Mouse (Mus musculus) right cerebral cortex, postnatal 10 days (tissue): ENCODE measurements around the gene Atp5d.

Experiments
- DNase-seq, 2 experiments: peaks; one replicate each; pipeline ENCODE4 v3.0.0; 2021; ENCODE audit warnings: low spot score in 2 of 2

The Atp5d gene

GRCm38 (mm10) chr10:80138553-80139438, at the start of gene Atp5d:
TSS of gene Atp5d (plus strand) at chr10:80138632.
- DNase-seq, result peak; percentile 83 to 86

GRCm38 (mm10) chr10:80089146-80089545, 49.3 kb upstream of the Atp5d start:
- DNase-seq, result no peak

- no peak for DNase-seq
These were observed 46.9 kb upstream of the Atp5d start for GRCm38 (mm10) chr10:80091527-80091926.

- no peak for DNase-seq
These were observed 45.7 kb upstream of the Atp5d start for GRCm38 (mm10) chr10:80092690-80093089.

DNA sequence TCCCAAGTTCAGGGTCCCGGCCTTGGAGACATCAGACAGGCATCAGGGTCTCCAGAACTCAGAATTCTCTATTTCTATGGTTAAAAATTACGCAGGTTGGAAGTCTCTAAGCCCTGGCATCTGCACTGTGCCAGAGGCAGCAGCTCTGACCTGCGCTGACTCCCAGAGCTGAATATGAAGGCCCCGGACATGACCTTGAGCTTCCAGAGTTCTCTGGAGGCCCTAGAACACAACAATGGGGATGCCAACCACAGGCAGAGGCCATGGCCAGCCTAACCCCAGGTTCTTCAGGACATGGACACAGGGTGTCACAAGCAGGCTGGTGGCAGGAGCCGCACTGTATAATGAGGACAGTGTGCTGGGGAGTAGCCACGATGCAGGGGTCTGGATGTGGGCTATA, 44.3 kb upstream of the Atp5d start:
- DNase-seq, result no peak

GRCm38 (mm10) chr10:80094684-80095083, 43.7 kb upstream of the Atp5d start:
- DNase-seq, result no peak

DNA sequence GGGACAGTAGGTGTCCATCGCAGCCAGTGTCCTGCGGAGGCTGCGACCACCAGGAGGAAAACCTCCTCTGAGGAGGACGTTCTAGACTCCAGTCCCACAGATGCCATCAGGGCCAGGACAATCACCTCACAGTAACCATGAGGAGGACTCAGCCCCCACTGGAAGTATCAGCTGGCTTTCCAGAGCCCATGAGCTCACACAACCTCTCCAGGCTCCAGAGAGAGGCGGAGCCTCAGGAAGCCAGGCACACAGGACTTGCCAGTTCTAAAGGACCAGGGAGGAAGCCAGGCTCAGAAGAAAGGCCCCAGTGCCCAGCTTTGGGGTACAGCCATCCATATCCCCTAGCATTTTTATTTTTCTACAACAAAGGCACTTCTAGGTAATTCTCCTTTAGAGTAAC, 42.9 kb upstream of the Atp5d start:
- DNase-seq, result no peak

- DNase-seq, result no peak
These were observed 41.2 kb upstream of the Atp5d start for GRCm38 (mm10) chr10:80097275-80097674.

DNA sequence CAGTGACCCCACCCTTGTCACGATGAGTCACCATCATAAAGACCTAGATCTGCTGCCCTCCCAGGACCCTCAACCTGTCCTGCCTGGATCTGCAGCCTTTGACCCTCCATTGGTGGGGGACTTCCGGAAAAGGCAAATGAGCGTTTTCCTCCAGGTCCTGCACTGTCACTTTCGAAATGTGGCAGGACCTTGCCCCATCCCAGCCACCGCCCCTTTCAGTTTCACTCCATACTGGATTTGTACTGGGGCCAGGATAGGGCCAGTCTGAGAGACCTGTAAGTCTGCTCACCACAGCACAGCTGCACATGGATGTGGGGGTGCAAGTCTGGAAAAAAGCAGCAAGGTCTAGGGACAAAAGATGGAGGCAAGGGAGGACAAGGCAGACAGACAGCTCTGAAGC, 39.8 kb upstream of the Atp5d start:
- DNase-seq, result no peak

DNA sequence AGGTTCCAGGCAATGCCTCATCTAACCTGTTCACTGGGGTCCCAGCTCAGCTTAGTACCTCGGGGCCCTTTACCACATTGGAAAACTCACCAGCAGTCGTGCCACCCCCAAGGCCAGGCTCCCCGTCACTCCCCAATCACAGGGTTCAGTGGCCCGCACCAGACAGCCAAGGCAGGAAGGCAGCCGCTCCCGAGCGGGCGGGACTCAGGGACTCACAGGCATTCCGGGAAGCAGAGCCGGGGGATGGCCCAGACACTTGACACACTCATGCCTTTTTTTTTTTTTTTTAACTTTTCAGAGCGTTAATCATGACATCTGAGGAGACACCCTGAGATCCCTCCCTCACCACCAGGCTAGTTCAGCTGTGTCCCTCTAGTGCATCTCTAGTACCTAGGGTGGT, 37.5 kb upstream of the Atp5d start:
- DNase-seq, result no peak

DNA sequence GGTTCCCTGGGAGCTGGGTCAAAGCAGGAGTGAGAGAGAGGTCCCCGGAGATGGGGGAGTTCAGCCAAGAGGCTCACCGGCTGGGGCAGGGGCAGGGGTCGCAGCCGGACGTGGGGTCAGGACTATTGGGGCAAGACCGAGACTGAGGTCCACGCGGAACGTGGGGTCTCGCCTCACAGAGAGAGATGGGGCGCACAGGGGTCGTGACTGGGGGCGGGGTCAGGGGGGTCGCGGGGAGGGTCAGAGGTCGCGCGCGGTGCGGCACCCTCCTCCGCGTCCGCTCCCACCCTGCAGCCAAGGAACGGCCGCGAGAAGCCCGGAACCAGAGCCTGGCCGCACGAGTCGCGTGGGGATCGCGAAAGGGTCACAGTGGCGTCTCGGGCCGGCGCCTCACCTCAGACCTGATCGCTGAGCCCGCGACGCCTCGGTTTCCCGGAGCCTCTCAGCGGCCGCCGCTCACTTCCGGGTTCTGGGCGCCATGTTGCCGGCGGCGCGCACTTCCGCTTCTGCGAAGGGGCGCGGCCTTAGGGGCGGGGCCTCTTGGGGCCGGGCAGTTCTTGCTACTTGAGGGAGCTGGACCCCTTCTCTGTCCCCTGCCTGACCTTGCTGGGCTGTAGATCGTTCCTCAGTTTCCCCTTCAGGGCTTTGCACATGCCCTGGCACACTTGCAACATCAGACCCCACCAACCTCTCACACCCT, 36.1 kb upstream of the Atp5d start:
- peak; percentile 87 to 88 for DNase-seq

DNA sequence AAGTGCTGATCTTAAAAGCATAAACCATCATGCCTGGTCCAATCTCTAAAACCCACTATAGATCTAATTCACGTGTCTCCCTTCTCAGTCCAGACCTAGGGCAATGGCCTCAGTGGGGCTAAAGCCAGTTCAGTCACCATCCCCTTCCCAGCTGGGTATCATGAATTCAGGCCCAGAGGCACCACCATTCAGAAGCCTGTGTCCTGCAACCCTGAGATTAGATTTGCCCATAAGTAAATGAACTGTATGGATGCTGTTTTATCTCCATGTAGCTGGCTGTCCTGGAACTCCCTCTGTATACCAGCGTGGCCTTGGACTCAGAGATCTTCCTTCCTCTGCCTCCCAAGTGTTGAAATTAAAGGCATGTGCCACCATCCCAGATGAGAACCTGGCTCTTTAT, 35.4 kb upstream of the Atp5d start:
- DNase-seq, result no peak

- no peak for DNase-seq
These were observed 34.3 kb upstream of the Atp5d start for GRCm38 (mm10) chr10:80104181-80104580.

GRCm38 (mm10) chr10:80105460-80105859, 33.0 kb upstream of the Atp5d start, which contains the start of gene Sbno2:
TSS of gene Sbno2 (minus strand) at chr10:80105571.
- DNase-seq, result no peak

- no peak for DNase-seq
These were observed 32.5 kb upstream of the Atp5d start for GRCm38 (mm10) chr10:80105926-80106325.

GRCm38 (mm10) chr10:80107678-80108077, 30.8 kb upstream of the Atp5d start:
- no peak for DNase-seq

GRCm38 (mm10) chr10:80114341-80115284, 23.8 kb upstream of the Atp5d start:
- DNase-seq, result peak; percentile 90 to 91

DNA sequence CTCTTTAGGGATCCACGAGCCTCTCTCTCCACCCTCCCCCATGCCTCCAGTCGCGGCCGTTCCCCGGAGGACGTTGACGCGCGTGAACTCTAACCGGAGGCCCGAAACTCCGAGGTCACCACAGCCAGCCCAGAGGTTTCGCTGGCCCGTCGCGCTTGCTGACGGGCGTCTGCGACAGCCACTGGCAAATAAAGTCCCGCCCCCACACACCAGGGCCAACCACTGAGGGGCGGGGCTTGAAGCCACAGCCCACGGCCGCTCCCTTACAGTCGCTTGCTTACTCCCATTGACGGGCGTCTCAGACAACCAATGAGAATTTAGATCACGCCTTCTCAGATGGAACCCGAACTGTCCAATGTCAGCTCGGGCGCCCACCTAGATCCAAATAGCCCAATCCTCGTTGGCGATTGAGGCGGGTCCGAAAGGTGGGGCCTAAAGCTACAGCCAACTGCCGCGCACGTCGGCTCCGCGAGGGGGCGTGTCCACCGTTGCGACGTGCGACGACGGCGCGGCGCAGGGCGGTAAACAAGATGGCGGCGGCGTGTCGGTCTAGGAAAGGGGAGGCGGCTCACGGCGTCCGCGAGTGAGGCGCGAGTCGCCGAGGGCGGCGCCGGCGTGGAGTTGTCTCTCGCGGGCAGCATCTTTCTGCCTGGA, 23.0 kb upstream of the Atp5d start, which contains the start of gene Stk11:
Stk11 (plus strand) TSS at position 514 of the 654 bp plus-strand sequence.
- DNase-seq, result peak; percentile 100

GRCm38 (mm10) chr10:80115944-80116335, 22.5 kb upstream of the Atp5d start:
- DNase-seq, result no peak

DNA sequence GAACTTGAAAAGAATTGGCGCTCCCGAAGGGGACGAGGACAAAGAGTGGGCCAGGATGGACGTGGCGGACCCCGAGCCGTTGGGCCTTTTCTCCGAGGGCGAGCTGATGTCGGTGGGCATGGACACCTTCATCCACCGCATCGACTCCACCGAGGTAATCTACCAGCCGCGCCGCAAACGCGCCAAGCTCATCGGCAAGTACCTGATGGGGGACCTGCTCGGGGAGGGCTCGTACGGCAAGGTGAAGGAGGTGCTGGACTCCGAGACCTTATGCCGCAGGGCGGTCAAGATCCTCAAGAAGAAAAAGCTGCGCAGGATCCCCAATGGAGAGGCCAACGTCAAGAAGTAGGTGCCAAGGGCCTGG, 21.9 kb upstream of the Atp5d start:
- DNase-seq, result peak in 1 of 2 experiments; percentile 40
